Mouse (Mus musculus): ENCODE results near the gene Gm42791. TPM values are rescaled to one million over a fixed set of nuclear protein-coding genes. Genes with fewer than 3 reads are reported as not detected.

Gene Gm42791
- polyA plus RNA-seq (2021; fragmentation: Nextera tagmentation) = 0.51 and 1.6 TPM in 2 replicates
- long read RNA-seq, experiment 1, partial matches to known transcripts = 0 of 1 reads
- long read RNA-seq, experiment 1, other reads (novel, unspliced or antisense) = 1 of 1 reads
- long read RNA-seq, experiment 2 = 0 reads

GRCm38 (mm10) chr5:148994706-148995414, at the start of gene Gm42791:
Gene Gm42791, minus strand, starts transcription at chr5:148995147.

GRCm38 (mm10) chr5:148929116-148929449, 65.9 kb downstream of the Gm42791 start, which contains the start of gene Katnal1:
Gene Katnal1, minus strand, starts transcription at chr5:148929320.

Other genes starting within 250 kb of the Gm42791 start
- 22.5 and 25.9 TPM in 2 replicates for gene Katnal1, start 65.8 kb downstream of the Gm42791 start, polyA plus RNA-seq (2021; fragmentation: Nextera tagmentation)
- gene Uspl1, start 189.2 kb upstream of the Gm42791 start, polyA plus RNA-seq (2021; fragmentation: Nextera tagmentation) = 21.6 and 36.1 TPM in 2 replicates
- gene Hmgb1, start 189.3 kb upstream of the Gm42791 start, polyA plus RNA-seq (2021; fragmentation: Nextera tagmentation) = 395 and 399 TPM in 2 replicates